ENCODE assay signal across 8 mouse cellular contexts in genomic region chr6:64649296-64650226, GRCm38 (mm10).
DNase-seq lines count a peak whose midpoint lies in the region; ATAC-seq and TF ChIP-seq lines count a peak whose summit lies in the region.

No protein-coding gene starts in this region.

- H3K4me2 ChIP-seq in intestine, embryonic 14.5 days (ENCODE audit: low read length): peak overlapping the region; percentile 64

- peak; percentile 9; the same call in 1 of the 2 replicates for TF ChIP-seq CTCF in spleen, adult 2 months (IDR thresholded peaks at IDR 0.05; ENCODE audit: extremely low read depth, insufficient read depth, insufficient read length, insufficient replicate concordance)

- no peak overlapping the region for H3K9ac ChIP-seq in intestine, embryonic 14.5 days (ENCODE audit: low read length)

- H3K4me3 ChIP-seq in spleen, adult 2 months (ENCODE audit: extremely low read depth, insufficient read depth, insufficient read length): no peak overlapping the region
- H3K4me3 ChIP-seq in intestine, embryonic 14.5 days (ENCODE audit: low read depth, low read length): peak overlapping the region; percentile 39

- peak; percentile 86; the same call in 1 of the 2 replicates for ATAC-seq in intestine, embryonic 14.5 days (replicated peaks; ENCODE audit: low FRiP score, low TSS enrichment, low read depth)
- 0 out of 2 replicates have a peak, but pooled peaks have one; percentile 52 for ATAC-seq in megakaryocyte, adult 5-6 weeks (ENCODE audit: poor library complexity, severe bottlenecking)

- DNase-seq in spleen, adult 2 months (ENCODE audit: low read depth in 1 of 2, low spot score in 2 of 2): no peak
- DNase-seq in spleen, postnatal 4 days (ENCODE audit: low spot score in 2 of 2): no peak
- DNase-seq in cerebellum, adult 9-11 months: peak; percentile 54
- peak; percentile 22 to 31 for DNase-seq in frontal cortex, postnatal 14 days (ENCODE audit: low spot score in 2 of 2)
- DNase-seq in intestine, embryonic 14.5 days (ENCODE audit: low spot score): peak; percentile 65
- peak; percentile 25 to 57 for DNase-seq in left cerebral cortex, adult 8-10 months (ENCODE audit: low spot score in 2 of 2)
- peak; percentile 31 for DNase-seq in right cerebral cortex, postnatal 4 days

- no peaks in the 10 kb centered on the region for H3K9me3 ChIP-seq in intestine, embryonic 14.5 days (ENCODE audit: control insufficient read depth, low read length)

- no peaks in the 10 kb centered on the region for H3K27me3 ChIP-seq in spleen, adult 2 months (ENCODE audit: control insufficient read depth, insufficient read depth, low read length)
- H3K27me3 ChIP-seq in intestine, embryonic 14.5 days (replicated peaks; ENCODE audit: control insufficient read depth, insufficient read depth, low read length): no peaks in the 10 kb centered on the region

- no peaks in the 10 kb centered on the region for H3K36me3 ChIP-seq in spleen, adult 2 months (ENCODE audit: control insufficient read depth, insufficient read depth, low read length)
- no peaks in the 10 kb centered on the region for H3K36me3 ChIP-seq in intestine, embryonic 14.5 days (ENCODE audit: control insufficient read depth, insufficient read depth, low read length)

- H3K4me1 ChIP-seq in spleen, adult 2 months (ENCODE audit: control insufficient read depth, insufficient read depth, insufficient read length): no peaks in the 10 kb centered on the region
- no peaks in the 10 kb centered on the region for H3K4me1 ChIP-seq in intestine, embryonic 14.5 days (replicated peaks; ENCODE audit: control insufficient read depth, insufficient read depth, low read length)

- no peak for TF ChIP-seq POLR2A in spleen, adult 2 months (IDR thresholded peaks at IDR 0.05; ENCODE audit: low read depth, low read length)

- WGBS in spleen, adult 2 months: 20% methylated on average over 20 of the region's 20 CpGs
- WGBS in intestine, embryonic 14.5 days: 15% methylated on average over 20 of the region's 20 CpGs

- H3K27ac ChIP-seq in spleen, adult 2 months (ENCODE audit: insufficient read depth, low read length): no peak overlapping the region
- no peak overlapping the region for H3K27ac ChIP-seq in intestine, embryonic 14.5 days (ENCODE audit: low read depth)

Comparison
In these comparisons a context has a peak if more than half of its experiments do, and no peak if none do; other contexts are left out.
1. DNase-seq: peak in cerebellum, adult 9-11 months (single experiment), frontal cortex, postnatal 14 days (2 of 2), intestine, embryonic 14.5 days (single experiment), left cerebral cortex, adult 8-10 months (2 of 2) and right cerebral cortex, postnatal 4 days (single experiment); none in spleen, adult 2 months (0 of 2) and spleen, postnatal 4 days (0 of 2).